Mouse (Mus musculus): Measurements from ENCODE around the gene Mucl1. TPM values are rescaled to one million over a fixed set of nuclear protein-coding genes. Genes with fewer than 3 reads are reported as not detected.
A peak's percentile ranks its signal among the peaks of the same experiment; 100 is the strongest.
"Not testable (repeated sequence)": the region's sequence is repeated elsewhere in the genome, so short reads cannot be mapped to it uniquely, and the experiment has no call there.

Gene Mucl1
- total RNA-seq (2021) = not detected
- long read RNA-seq, experiment 1 = 0 reads
- long read RNA-seq, experiment 2 = 0 reads

GRCm38 (mm10) chr15:103755369-103755768, at the start of gene Mucl1:
Gene Mucl1 (minus strand): TSS chr15:103755469.
- intact Hi-C loops (cut with DNase I) = no loop called here
- no peak for DNase-seq (ENCODE audit: low spot score in 2 of 2)

DNA sequence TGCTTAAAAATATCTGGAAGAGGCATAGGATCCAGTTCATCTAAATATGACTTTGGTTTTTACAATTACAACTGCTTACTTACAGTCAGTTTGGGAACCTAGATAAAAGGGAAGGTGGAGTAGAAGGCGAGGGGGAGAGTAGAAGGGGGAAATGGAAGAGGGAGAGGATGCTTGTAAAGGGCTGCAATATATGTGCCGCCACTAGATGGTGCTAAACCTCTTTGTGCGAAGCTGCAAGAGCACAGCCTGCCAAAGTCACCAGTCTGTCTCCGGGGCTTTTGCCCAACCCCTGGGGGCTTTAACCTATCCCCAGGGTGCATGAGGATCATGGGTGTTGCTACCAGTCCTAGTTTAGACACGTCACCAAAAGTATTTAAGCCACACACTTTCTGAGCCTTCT, 11.6 kb upstream of the Mucl1 start:
- DNase-seq (ENCODE audit: low spot score in 2 of 2) = peak; percentile 17 to 50
- intact Hi-C loops (cut with DNase I) = not testable (repeated sequence)

DNA sequence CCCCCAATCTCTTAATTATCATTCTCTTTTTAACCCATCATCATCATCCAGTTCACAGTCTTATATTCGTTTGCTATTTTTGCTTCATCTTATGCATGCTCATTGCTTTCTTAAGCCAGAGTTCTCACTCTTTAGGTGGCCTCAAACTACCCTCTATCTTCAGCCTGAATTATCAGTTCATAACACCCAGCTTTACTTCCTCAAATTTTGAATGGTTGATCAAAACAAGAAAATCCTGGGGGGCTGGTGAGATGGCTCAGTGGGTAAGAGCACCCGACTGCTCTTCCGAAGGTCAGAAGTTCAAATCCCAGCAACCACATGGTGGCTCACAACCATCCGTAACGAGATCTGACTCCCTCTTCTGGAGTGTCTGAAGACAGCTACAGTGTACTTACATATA, 38.4 kb downstream of the Mucl1 start:
- intact Hi-C loops (cut with DNase I); DNase-seq (ENCODE audit: low spot score in 2 of 2): not testable (repeated sequence)

Other genes with a start within 250 kb of the Mucl1 start
- gene Ppp1r1a, start 217.5 kb downstream of the Mucl1 start, total RNA-seq (2021) = 100 to 1,000 TPM; 147 to 153 TPM
- 1 to 10 TPM in 1 of 2 experiments, under 1 TPM in 1; 0.97 to 1.0 TPM for gene Glycam1, start 190.4 kb downstream of the Mucl1 start, total RNA-seq (2021)
- not detected for gene Mucl2, start 143.8 kb upstream of the Mucl1 start, total RNA-seq (2021)

All from left cerebral cortex, postnatal 14 days (tissue).